Mouse (Mus musculus): ENCODE measurements around the gene Col25a1. TPM values are rescaled to one million over a fixed set of nuclear protein-coding genes. Genes with fewer than 3 reads are reported as not detected.

The Col25a1 gene
- total RNA-seq, 2 experiments from 2014 or later = 4.6 to 5.0 TPM

GRCm38 (mm10) chr3:130373145-130373544 is 241.8 kb downstream of the Col25a1 start:
- DNase-seq (ENCODE audit: low spot score in 2 of 2) = no peak

DNA sequence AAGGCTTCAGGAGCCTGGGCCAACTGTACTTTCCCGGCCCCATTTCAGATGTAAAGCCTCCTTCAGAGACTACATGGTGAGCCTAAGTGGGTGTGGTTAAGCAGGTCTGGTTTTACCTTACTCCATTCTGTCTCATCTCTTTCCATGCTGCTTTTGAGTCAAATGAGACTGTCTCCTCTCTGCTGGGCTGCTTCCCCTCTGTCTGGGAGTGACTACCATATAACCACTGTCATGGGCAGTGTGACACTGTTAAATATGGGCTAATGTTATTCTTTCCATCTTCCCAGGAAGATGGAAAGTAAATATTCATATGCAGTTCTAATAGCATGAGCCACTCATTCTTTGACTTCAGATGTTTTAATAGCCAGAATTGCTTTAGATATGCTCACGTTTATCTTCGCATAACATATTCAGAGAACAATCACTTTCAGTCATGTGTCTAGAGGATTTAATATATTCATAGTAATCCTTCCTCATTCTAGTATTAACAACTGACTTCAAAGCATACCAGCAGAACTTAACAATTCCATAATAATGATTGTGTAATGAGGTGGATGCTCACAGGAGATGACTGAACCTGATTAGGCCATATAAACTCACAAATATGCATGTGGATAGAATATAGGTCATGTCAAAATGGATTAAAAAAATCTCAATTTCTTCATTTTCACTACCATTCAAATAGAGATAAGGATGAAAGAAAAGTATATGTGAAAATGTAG is 243.5 kb downstream of the Col25a1 start:
- no peak for DNase-seq (ENCODE audit: low spot score in 2 of 2)

DNA sequence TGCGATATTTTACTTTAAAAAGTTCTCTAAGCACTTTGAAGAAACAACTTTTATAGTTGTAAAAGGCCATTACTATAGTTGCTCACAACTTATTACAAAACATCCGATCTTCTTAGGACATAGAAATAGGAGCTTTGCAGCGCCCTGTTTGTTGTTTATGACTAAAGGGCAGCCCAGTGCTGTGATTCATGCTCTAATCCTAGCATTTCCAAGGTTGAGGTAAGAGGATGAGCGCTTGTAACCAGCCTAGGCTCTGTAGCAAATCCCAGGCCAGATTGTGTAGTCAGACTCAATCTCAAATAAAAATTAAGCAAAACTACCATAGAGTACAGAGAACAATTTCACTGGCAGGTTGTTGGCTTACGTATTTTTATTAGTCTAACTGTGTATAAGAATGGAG is 246.5 kb downstream of the Col25a1 start:
- no peak for DNase-seq (ENCODE audit: low spot score in 2 of 2)

DNA sequence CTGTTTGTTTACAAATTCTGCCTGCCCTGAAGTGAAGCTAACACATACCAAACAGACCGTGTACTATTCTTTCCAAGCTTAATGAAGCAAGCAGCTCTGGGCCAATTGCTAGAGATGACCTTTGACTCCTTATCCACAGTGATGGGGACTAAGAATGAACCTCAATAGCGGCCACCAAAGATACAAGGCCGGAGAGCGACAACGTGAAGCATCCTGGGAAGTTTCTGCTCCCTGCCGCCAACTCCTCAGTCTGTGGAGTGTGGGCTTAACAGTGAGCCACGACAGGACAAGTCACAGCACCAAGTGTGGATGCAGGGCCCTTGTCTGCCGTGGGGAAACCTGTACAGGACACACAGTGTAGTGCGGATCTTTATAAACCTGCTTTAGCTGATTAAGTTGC is 247.3 kb downstream of the Col25a1 start:
- no peak for DNase-seq (ENCODE audit: low spot score in 2 of 2)

- no peak for DNase-seq (ENCODE audit: low spot score in 2 of 2)
These were observed 249.1 kb downstream of the Col25a1 start for GRCm38 (mm10) chr3:130380299-130380845.

DNA sequence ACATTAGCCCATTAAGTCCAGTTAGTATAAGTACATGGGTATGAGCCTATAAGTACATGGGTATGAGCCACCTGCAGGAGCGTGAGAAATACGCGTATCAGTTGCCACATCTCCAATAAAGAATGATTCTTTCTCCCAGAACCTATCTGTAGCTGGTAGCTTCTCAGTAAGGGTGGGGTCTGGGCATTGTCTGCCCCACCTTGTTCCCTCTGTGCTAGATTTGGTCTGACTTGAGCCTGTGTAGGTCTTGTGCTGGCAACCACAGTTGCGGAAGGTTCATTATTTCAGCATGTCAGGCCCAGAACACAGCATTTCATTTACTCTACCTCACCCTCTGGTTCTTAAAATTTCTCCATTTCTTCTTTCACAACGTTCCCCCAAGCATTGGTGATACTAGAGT is 250.4 kb downstream of the Col25a1 start:
- DNase-seq (ENCODE audit: low spot score in 2 of 2) = no peak

DNA sequence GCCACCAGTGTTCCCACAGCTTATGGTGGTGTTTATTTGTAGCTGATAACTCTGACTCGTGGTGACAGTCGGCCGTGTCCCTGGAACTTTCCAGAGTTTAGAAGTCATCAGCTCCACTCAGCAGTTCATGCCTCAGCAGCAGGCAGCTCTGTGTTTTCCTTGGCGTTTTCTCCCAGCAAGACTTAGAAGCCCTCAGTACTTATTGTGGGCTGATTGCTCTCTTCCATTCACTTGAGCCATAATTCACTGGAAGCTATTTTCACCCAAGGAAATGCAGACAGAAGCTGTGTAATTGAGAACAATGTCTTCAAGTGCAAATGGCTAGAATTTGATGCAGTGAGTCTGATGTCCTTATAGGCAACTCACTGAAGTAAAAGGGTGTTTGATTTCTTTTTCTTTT is 254.6 kb downstream of the Col25a1 start:
- DNase-seq (ENCODE audit: low spot score in 2 of 2) = no peak

- no peak for DNase-seq (ENCODE audit: low spot score in 2 of 2)
These were observed 255.9 kb downstream of the Col25a1 start for GRCm38 (mm10) chr3:130387156-130387555.

DNA sequence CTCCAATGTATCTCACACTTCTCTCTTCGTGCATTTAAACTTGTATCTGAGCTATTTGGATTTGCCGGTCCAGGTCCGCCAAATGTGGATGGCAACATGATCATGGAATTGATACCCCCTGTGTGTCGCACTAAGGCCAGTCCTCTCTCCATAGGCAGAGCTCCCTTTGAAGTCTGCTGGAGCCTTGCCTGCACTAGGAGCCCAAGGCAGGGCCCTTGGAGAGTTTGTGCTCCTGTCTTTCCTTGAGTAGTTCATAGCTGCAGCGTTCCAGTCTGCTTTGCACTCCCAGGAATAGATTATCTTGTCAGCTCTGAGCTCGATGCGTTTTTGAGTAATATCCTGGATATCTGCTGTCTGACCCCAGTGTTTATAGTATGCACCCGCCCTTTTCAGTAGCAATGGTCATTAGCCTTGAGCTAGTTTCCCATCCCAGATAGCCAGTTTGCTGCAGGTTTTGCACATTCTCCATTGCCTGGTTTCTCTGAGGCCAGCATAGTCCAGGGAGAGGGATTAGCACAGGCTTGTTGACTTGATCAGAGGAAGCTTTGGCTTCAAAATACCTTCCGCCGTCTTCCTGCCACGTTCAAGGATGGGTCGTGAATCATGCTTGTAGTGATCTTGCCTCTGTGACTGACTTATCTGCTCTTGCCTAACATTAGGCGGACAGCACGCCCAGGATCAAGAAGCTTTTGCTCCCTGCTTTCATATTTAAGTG is 258.1 kb downstream of the Col25a1 start:
- no peak for DNase-seq (ENCODE audit: low spot score in 2 of 2)

- no peak for DNase-seq (ENCODE audit: low spot score in 2 of 2)
These were observed 265.3 kb downstream of the Col25a1 start for GRCm38 (mm10) chr3:130396636-130397035.

DNA sequence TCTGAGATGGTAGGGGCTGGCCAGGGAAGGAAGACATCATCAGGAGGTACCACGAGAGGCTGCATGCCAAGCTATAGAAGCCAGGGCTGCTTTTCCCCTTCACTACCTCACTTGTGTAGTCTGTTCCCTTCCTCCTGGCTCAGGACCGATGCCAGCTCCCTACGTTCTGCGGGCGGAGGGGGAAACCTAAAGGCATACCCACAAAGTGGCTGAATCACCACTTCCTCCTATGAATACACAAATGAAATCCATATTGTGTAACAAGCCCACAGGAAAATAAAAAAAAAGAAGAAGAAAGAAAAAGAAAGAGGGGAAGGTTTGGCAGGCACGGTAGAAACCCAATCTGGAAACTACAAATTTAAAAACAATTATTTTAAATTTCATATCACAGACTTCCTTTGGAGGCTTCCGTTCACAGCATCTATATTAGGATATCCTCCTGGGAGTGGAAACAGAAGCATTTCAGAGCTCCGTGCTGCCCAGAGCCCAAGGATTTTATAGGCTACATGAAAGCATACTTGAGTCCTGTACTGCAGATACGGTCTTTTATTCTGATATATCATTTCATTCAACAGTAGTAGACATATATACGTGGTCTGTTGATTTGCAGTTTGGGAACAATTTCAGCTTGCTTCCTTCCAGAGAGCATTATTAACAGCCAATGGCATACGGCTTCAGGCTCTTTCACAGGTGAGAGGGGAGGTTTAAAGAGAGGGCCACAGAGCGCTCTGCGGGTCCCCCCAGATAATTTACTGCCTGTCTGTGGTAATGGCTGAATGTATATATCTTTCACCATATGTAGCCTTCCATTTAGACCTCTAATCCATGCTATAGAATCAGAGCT is 269.6 kb downstream of the Col25a1 start:
- DNase-seq (ENCODE audit: low spot score in 2 of 2) = no peak

DNA sequence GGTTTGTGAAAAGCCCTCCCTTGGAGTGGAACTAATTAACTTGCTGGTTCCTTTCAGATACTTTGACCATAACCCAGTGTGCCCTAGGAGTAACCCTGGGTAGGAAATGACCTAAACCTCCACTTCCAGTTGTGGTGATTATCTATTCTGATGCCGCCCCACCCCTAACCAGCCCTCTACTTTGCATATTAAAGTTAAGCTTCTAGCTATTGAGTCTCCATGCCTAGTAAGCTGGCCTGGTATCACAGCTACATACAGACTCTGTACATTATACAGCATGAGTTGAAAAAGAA is 270.2 kb downstream of the Col25a1 start:
- DNase-seq (ENCODE audit: low spot score in 2 of 2) = no peak

GRCm38 (mm10) chr3:130404525-130405409 is 273.5 kb downstream of the Col25a1 start:
- DNase-seq (ENCODE audit: low spot score in 2 of 2) = no peak

- DNase-seq (ENCODE audit: low spot score in 2 of 2) = no peak
These were observed 275.9 kb downstream of the Col25a1 start for GRCm38 (mm10) chr3:130407201-130407600.

DNA sequence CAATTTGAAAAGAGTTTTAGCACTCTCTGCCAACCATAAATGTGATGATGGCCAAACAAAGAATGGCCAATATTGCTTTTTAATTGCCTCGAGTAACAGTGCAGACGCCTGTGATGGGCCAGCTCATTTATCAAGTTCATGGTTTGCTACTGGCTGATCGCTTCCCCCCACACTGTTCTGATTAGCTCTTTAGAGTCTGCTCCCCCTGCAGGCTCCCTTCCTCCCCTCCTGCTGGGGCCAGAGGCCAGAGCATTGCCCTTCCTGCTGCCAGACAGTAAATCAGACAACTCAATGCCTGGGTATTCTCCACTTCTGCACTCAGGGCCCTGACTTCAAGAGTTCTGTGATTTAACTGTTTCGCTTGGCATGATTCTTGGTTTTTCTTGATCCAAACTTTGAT is 281.9 kb downstream of the Col25a1 start:
- no peak for DNase-seq (ENCODE audit: low spot score in 2 of 2)

DNA sequence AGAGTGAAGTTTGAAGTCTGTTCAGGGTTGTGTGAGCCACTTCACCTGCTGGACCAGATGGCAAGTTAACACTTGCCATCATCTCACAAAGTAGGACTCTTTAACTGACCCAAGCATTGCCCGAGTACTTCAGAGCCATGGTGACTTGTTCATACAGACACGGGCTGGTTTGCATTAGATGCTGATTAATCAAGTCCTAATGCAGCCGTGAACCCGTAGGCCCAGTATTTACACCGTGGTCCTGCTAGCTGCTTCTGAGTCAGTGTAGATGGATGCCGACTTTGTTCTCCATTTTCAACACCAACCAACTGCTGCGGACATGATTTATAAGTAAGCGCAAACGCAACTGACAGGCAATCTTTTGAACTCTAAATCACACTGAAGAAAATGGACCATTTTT is 287.6 kb downstream of the Col25a1 start:
- DNase-seq (ENCODE audit: low spot score in 2 of 2) = no peak

DNA sequence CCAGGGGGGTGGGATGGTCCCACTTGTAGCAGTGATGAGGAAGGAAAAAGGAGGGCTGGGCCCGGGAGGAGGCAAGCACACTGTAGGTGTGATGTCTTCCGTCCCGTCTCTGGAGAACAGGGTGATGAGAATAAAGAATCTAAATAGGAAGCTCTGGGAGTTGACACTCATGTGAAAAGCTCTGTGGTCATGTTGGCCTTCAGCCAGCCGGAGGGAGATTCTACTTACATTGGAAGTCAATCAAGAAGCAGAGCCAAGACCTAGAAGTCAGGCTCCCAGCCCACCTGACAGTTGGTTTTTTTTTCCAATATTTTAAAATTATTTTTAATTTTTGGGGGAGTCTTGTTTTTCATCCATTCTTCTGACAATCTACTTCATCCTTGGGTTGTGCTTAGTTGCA is 297.5 kb downstream of the Col25a1 start:
- no peak for DNase-seq (ENCODE audit: low spot score in 2 of 2)

GRCm38 (mm10) chr3:130430052-130430451 is 298.8 kb downstream of the Col25a1 start:
- DNase-seq (ENCODE audit: low spot score in 2 of 2) = no peak

DNA sequence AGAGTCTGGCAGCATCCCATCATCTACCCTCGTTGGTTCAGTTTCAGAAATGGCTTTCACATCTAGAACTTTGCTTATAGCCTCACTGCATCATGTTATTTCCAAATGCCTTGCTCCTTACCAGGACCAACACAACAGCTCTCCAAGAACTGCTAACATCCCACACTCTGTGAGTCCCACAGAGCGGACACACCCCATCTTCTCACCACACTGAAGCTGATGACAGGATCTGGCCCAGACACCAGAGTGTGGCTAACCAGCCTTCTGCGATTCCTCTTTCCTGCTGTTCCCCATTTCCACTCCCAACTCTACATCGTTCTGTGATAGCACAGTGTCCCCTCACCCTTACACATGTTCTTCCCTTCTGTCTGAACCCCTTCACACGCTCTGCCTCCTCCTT is 301.5 kb downstream of the Col25a1 start:
- no peak for DNase-seq (ENCODE audit: low spot score in 2 of 2)

DNA sequence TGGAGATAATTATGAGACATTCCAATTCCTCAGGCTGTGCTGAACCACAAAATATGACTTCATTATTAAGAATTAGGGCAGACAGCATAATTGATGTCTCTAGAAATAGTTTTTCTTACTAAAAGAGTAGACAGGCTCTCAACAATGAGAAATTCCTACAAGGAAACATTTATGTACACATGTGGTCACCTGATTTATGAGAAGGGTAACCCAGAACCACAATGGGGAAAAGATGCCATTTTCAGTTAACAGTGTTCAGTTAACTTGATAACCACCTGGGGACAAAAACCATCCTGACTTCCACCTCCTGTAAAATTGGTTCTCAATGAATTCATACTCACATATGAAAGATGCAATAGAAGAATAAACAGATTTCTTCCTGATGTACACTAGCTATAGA is 305.7 kb downstream of the Col25a1 start:
- no peak for DNase-seq (ENCODE audit: low spot score in 2 of 2)

DNA sequence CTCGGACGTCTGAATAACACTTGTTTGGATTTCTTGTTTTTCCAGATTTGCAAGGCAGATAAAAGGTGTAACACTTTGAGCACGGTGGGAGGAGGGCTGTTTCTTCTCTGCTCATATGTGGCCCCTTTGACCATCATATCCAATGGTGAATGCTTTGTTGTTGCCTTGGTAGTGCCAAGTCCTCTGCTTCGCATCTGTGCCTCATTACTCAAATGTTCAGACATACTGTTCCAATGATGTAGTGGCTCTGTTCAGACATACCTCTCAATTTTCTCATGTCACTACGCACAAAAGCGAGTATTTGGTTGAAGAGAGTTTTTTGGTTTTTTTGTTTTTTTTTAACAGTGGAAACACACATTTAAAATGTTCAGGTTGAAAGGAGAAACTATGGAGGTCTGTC is 308.5 kb downstream of the Col25a1 start:
- DNase-seq (ENCODE audit: low spot score in 2 of 2) = no peak
